Mouse (Mus musculus) erythroid progenitor cell, adult 5-6 weeks (primary cell): ENCODE data around the gene Elk4. TPM values are rescaled to one million over a fixed set of nuclear protein-coding genes. Genes with fewer than 3 reads are reported as not detected.
A peak's percentile ranks its signal among the peaks of the same experiment; 100 is the strongest.

Experiments used
- ATAC-seq: replicated peaks from 2 replicates; pipeline ENCODE4 v1.8.0; 2016; ENCODE audit warnings: moderate number of reproducible peaks, mild to moderate bottlenecking, moderate TSS enrichment, inconsistent platforms; ENCODE audit not compliant: poor library complexity, low FRiP score, severe bottlenecking
- total RNA-seq, 2 experiments: library from RNA; stranded (forward) in 1 of 2; stranded (reverse) in 1 of 2; fragments of 150-400 nt in 1 of 2; fragments of 186-747, 209-891 nt in 1 of 2; gene quantifications; 2 replicates each; pipeline versions ENCODE4 v1.2.3 to v1.2.4; 2015 to 2017; ENCODE audit warnings: low replicate concordance in 2 of 2

The Elk4 gene
- total RNA-seq (2015; ENCODE audit: low replicate concordance) (143 and 156 TPM in 2 replicates), total RNA-seq (2017; ENCODE audit: low replicate concordance) (66.2 and 68.6 TPM in 2 replicates)

GRCm38 (mm10) chr1:132007282-132007815, at the start of gene Elk4:
TSS of gene Elk4 (plus strand) at chr1:132007607.
- peak; percentile 74 for ATAC-seq

DNA sequence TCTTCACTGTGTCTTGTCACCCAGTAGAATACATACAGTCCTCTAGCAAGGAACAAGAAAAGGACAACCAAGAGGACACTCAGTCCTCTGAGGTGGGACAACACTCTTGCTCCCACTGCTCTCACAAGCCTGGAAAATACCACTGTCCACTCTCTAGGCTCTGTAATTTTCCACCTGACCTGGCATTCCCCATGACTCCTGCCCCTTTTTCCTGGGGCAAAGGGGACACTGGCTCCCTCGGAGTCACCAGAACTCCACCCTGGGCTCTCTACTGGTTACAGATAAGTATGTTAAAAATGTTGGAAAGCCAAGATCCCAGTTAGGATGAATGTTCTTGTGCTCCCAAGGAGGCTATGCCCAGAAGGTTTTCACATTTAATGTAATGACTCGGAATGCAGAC, 46.4 kb upstream of the Elk4 start:
- no peak for ATAC-seq

DNA sequence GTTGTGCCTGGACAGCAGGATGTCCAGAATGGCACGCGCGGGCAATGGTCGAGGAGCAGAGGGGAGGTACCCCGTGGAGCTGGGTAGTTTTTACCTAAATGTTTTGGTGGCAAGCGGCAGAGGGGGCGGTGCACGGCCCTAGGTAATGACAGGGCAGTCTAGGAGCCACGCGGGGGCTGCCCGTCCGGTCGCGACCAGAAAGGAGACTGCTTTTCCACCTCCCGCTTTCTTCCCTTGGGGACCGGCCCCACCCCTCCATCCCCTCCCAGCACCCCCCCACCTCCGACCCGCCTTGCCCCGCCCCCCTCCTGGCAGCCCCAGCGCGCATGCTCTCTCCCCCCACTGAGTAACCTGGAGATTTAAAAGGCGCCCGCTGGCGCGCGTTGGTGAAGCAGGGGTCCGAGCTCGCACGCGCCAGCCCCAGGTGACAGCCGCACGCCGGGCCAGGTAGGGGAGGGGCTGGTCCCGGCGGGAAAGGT, 44.8 kb upstream of the Elk4 start, which contains the start of gene Slc45a3:
Gene Slc45a3 (plus strand): TSS at position 362 of the 479 bp plus-strand sequence.
- no peak for ATAC-seq

- ATAC-seq, result no peak
Measured at GRCm38 (mm10) chr1:131963085-131963951, 44.1 kb upstream of the Elk4 start.

- ATAC-seq, result no peak
Measured at GRCm38 (mm10) chr1:131964100-131964499, 43.3 kb upstream of the Elk4 start.

GRCm38 (mm10) chr1:131964580-131964979, 42.8 kb upstream of the Elk4 start:
- no peak for ATAC-seq

DNA sequence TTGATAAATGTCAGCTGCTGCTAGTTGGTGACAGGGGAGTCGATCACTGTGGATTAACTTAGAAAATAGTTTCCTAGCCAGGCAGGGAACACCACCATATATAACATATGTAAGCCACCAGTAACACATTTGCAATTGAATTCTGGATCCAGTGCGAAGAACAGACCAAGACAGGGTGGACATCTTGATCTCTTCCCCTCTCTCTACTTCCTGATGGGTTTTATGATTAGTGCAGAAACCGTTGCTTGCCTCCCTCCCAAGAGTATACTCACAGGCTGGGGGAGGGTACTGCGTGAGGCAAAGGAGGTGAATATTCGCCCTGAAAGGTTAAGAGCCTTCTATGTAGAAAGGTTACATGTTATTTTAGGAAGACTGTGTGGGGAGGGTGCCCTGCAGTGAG, 41.6 kb upstream of the Elk4 start:
- ATAC-seq, result no peak

GRCm38 (mm10) chr1:131967336-131967735, 40.1 kb upstream of the Elk4 start:
- ATAC-seq, result no peak

DNA sequence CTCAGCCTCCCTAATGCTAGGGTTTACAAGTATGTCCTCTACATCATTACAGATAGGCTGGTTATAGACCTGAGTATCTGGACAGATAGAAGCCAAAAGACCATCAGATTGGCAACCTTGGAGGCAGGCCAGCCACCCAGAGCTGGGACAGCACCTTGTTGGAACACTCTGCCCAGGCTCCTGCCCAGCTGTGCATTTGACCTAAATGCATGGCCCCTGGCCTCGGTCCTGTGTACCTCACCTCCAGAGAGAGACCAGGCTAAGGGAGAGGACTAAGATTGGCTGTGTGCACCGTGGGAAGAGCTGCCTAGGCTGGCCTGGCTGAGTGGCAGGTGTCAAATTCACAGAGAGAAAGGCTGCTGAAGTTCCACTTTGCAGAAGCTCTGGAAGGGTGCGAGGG, 38.9 kb upstream of the Elk4 start:
- no peak for ATAC-seq

GRCm38 (mm10) chr1:131968983-131969382, 38.4 kb upstream of the Elk4 start:
- no peak for ATAC-seq

GRCm38 (mm10) chr1:131969825-131970224, 37.6 kb upstream of the Elk4 start:
- ATAC-seq, result no peak

- ATAC-seq, result no peak
Measured at GRCm38 (mm10) chr1:131970322-131970660, 37.1 kb upstream of the Elk4 start.

GRCm38 (mm10) chr1:131970661-131971520, 36.5 kb upstream of the Elk4 start:
- ATAC-seq, result no peak

DNA sequence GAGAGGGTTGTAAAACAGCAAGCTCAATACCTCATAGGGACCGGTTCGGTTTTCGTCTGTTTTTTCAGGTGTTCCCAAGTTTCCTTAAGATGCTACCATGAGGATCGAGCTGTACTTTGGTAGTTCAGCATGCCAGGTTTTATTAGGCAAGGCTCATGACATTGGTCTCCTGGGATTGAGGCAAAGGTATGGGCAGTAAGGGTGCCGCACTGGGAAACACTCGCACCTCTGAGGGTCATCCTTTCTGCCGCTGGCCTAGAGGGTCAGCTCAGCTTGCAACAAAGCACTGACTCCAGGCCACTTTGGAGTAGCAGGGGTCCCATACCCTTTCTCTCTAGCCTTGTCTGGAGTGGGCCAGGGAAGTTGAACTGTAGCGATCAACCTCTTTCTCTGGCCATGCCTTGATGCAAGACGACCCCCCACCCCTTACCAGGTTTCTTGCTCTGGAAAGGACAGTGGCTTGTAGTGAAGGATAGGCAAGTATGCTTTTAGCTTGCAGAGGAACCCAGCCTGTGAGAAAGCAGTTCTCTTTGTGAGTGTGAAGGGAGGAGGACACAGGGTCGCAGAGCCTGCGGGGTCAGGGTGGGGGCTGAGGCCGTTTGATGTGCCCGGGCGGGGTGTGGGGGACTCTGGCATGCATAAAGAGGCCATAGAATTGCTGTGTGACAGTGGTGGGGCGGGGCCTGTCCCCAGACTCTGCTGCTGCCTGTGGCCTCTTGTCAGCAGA, 35.5 kb upstream of the Elk4 start:
- ATAC-seq, result no peak

DNA sequence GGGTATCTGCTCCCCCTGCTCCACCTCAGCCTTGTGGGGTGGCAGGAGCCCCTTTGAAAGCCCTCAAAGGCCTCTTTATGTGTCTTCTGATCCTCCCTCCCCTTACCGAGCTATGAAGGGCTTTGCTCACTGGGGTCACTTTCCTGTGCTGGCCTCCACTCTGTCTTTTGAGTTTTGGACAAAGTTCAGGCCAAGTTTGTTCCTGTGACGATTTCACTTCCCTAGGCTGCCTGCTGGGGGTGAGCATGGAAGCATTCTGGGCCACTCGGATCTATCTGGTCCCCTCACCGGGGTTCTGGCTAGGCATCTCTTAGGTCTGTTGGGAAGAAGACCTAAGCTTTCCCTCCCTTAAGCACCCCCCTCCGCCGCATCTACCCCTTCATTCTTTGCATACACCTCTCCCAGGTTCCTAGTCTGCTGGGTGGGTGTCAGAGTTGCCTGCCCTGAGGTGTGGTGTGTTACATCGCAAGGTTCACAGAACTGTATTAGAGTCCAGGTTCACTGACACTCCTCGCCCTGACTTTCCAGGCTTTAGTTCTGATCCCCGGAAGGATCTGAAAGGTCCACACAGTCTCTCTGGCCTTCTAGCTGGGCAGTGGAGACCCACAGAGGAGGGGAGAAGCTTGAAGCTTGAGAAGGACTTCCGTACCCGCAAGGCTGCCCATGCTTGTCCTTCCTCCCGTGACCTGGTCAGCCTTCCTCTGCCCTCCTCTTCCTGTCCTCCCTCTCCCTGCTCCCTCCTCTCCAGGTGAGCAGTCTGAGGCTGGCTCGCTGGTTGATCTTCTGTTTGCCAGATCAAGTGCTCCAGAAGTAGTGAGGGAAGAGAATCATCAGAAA, 34.7 kb upstream of the Elk4 start:
- ATAC-seq, result no peak

DNA sequence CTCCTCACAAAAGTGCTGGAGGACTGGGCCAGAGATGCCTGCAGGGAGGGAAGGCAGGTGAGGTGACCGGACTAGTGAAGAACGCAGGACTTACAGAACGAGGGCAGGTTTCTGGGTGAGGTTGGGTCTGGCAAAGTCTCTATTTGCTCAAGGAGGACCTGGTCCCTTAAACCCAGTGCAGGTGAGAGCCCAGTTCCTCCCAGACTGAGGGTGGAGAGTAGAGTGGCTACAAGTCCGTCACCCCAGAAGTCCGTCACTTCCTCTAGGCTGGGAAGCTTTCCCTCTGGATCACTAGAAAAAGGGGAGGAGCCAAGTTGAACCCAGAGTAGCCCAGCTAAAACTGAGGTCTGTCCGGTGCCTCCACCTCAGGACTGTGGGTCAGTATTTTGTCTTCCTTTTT, 33.4 kb upstream of the Elk4 start:
- no peak for ATAC-seq

DNA sequence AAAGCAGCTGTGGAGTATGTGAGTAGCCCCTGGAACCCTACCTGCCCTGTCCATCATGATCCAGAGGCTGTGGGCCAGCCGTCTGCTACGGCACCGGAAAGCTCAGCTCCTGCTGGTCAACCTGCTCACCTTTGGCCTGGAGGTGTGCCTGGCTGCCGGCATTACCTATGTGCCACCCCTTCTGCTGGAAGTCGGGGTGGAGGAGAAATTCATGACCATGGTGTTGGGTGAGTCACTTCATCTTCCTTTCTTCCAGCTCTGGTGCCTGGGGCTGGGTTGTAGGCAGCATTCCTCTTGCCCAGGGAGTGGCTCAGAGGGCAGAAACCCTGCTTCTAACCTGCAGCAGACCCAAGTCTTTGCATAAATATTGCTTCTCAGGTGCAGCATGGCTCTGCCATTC, 30.5 kb upstream of the Elk4 start:
- no peak for ATAC-seq

GRCm38 (mm10) chr1:131980471-131980870, 26.9 kb upstream of the Elk4 start:
- no peak for ATAC-seq
